Mouse (Mus musculus): ENCODE data around the gene Ush2a.

The Ush2a gene

DNA sequence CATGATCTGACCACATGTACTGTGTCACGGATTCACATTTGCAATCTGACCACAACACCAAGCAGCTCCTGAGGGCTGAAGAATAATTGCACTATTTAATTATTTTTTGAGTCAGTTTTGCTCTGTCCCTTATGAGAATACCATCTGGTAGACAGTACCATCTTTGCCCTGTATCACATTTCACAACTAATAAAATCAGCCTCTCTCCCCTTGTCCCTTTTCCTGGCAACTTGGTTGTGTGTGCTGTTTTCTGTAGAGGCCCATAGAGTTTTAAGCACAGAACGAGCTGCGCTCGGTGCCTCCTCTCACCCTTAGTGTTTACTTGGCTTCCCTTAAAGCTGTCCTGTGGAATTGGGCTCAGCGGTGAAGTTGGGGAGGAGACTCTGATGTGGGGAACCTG, 290.0 kb downstream of the Ush2a start:
- DNase-seq, result no peak

DNA sequence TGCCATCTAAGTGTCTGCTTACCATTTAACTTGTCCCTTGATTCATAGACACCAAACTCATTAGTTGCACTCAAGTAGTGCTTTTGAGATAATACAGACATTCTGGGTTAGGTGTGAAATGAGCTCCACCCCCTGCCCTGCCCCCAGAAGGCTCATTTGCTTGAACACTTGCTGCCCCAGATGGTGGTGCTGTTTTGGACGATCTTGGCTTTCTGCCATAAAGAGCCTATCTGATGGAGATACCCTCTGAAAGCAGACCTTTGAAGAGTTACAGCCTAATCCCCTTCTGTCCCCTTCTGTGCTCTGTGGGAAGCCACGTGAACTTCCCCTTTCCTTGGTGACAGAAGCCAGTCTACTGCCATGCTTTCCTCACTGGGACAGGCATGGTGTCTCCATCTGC, 297.1 kb downstream of the Ush2a start:
- no peak for DNase-seq

DNA sequence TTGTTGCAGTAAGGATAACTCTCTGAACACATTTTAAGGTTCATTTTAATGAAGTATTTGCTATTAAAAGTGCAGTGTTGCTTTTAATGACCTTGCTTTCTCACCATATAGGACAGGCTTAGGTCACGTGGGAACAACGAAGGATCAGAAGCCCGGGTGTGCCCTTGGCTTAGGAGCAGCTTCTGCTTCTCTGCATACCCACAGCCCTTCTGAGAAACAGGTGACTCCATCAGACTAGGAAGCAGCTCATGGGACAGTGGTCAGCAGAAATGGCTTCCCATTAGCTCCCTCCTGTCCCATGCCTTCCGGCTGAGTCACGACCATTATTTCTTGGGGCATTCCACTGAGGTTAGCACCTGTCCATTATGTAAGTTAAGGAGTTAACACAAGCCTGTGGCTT, 304.4 kb downstream of the Ush2a start:
- no peak for DNase-seq

DNA sequence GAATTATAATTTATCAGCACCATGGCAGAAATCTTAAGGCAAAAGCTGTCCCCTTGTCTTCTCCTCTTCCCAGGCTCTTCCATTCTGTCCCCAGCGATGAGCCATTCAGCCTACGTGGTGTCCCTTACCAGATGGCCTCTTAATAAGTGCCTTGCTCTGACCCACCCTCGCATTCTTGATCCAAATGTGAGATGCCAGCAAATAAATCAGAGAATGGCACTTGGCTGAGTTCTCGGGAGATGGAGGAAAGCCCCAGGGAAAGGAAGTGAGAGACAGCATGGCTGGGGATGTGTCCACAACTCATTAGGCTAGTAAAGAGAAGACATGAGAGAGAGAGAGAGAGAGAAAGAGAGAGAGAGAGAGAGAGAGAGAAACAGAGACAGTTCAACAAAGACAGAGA, 305.7 kb downstream of the Ush2a start:
- no peak for DNase-seq

DNA sequence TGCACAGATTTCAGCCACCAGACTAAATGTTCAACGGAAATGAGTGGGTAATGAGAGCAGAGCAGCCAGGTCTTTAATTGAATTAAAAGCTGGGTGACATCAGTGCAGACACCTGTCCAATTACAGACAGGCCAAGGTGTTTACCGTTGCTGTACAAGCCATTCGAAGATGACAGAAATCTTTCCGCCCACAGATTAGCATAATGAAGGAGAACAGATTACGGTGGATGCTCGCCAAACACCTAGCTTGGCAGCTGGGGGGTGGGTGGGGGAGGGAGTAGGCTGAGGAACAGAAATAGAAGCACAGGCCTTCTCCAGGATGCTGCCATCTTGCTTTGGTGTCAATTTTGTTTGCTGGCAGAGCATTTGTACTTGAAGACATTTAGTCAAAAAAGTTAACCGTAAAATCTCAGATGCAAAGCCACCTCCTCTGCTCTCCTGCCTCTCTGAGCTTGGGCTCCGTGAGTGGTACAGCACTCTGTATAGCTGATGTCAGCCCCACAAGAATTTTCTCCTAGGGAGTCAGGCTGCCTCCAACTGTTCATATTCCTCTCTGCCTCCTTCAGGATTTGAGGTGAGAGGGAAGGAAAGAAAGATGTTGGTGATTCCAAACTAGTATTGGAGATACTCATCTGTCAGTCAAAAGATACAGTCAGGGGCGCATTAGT, 306.6 kb downstream of the Ush2a start:
- DNase-seq, result no peak

DNA sequence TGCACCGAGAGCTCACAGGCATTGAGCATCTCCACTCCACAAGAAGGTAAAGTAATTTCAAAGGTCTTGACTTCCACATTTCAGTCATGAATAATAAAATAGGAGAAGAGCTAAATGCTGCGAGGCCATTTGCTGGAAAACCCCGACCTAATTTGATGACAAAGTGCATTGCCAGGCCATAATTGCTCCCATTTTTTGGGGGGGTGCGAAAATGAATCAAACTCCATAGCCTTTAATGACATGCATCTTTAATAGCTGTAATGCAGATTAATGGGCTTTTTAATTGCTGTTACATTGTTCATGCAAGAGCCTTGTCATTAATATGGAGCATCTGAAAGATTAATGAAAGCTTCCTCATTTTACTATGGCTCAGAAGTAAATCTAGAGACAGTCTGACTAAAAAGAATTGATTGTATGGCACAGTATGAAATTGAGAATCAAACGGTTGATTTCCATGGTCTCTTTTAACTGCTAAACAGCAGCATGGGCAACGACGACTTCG, 314.5 kb downstream of the Ush2a start:
- DNase-seq, result no peak

DNA sequence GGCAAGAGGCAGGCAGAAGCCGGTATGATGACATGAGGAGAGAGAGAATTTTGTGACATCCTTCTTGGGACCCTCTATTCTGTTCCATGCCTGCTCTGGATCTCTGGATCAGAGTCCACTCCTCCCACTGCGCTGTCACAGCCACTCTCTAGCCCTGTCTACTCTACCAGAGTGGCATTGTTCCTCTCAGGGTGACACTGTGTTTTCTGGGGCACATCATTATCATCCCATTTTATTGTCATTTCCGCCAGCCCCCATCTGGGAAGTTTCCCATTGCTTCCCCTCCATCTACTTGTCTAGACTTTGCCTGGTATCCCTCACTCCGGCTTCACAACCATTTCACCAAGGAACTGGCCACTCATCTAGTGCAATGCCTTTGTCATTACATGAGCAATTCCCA, 315.6 kb downstream of the Ush2a start:
- DNase-seq, result no peak

DNA sequence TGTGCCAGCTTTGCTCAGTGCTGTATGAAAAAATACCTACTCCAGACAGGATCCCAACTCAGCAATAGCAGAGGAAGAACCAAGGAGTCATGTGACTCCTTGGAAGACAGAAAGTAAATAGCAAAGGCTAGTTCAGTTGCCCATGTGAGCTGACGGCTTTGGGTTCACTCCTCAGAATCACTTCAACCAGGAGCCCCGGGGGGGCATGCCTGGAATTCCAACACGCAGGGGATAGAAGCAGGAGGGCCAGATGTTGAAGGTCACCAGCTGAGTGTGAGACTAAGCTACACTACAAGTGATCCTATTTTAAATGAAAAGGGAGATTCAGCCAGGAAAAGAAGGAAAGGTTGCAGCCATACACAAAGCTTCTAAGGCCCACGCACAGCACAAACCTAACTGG, 319.3 kb downstream of the Ush2a start:
- no peak for DNase-seq

DNA sequence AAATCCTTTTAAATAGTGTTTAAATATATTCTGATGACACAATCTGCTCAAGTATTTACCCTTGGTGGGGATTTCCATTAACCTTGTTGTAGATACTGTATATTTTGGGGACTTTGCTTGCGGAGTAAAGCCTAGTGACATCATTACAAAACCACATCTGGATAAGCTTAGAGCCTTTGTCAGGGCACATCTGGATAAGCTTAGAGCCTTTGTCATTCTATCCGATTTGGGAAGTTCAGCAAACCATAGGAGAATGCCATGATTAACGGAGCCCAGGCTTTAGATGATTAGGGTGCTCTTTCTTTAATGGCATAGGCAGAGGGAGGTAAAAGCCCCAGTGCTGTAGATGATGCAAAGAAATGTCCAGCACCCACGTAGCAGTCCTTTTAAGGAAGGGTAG, 333.4 kb downstream of the Ush2a start:
- no peak for DNase-seq

DNA sequence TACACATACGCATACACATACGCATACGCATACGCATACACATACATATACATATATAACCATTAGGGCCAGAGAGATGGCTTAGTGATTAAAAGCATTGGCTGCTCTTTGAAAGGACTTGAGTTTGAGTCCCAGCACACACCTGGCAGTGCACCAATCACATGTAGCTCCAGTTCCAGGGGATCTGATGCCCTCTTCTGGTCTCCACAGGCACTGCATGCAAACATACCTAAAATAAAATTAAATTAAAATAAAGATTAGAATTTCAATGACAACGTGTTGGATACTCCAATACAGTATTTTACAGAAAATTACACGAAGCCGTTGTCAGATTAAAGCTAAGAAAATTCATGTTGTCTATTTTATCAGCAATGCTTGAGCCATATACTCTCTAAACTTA, 336.2 kb downstream of the Ush2a start:
- no peak for DNase-seq

DNA sequence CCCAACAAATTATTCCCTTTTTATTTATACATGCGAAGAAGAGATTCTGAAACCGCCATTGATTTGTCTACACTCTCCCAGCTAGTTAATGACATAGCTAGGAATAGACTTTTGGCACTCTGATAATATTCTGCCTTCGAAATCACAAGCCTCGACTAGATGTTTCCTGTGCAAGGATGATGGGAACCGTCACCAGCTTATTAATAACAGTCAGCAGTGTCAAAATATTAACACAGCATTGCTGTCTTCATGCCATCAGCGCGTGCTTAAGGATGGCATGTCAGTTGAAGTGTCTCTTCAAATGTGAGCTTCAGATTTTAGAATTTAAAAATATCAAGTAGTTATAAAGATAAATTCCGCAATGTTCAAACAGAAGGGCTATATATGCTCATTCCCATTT, 337.3 kb downstream of the Ush2a start:
- DNase-seq, result no peak

DNA sequence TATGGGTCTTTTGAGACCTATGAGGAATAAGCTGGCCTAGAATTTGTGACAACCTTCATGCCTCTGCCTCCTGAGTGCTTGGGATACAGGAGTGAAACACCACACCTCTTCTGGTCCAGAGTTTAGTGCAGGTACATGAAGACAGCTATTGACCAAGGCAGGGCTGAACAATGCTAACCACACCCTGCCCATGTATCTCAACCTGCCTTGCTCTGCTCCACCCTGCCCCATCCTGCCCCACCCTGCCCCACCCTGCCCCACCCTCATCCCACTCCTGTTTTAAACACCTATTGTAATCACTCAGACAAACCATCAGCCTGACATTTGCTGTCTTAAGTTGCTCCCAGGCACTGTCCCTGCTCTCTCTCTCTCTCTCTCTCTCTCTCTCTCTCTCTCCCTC, 344.6 kb downstream of the Ush2a start:
- no peak for DNase-seq

DNA sequence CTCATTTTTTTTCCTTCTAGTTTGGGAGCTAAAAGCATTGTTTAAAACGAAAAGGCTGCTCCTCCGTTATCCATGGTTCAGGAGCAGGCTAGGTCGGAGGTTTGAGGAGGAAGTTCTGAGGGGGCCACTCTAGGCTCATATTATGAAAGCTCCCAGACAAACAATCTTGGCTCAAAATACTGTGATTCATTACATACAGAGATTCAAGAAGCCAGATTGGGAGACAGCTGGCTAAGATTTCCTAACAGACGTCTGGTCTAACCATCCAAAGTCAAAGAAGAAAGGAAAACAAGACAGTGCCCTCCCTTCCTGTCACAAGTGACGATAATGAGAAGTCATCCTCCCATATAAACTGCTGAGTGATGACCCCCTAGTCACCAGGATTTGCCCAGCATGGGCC, 354.7 kb downstream of the Ush2a start:
- DNase-seq, result no peak

DNA sequence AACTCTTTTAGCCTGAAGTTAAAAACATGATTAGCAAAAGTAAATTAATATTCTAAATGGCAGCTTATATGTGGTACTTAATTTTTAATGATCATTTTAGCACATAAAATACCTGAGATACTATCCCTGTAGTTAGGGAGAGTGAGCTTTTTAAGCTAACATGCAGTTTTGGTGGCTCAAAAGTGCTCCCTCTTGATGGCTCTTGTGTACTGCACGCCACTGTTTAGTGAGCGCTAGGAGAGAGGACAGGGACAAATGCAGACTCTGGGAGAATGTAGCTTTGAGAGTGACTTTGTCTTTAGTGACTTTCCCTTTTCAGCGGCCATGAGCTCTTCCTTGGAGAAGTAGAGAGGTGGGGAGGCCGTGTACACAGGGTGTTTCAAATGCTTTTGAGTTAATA, 371.9 kb downstream of the Ush2a start:
- DNase-seq, result no peak

DNA sequence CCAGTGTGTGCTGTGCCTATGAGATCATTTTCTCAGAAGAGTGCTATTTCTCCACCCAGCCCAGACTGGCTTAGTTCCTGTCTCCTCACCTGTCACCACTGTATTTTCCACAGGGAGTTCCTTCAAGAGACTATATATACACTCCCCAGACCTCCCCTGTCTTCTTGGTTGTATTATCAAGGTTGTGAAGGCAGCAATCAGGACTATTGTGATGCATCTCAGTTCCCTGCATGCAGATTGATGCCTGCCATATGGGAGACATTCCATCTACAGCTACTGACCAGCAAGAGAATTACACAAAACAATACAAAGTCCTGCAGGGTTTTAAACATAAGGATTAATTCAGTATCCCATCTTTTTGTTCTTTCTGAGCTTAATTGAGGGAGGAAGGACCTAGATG, 377.8 kb downstream of the Ush2a start:
- DNase-seq, result no peak

DNA sequence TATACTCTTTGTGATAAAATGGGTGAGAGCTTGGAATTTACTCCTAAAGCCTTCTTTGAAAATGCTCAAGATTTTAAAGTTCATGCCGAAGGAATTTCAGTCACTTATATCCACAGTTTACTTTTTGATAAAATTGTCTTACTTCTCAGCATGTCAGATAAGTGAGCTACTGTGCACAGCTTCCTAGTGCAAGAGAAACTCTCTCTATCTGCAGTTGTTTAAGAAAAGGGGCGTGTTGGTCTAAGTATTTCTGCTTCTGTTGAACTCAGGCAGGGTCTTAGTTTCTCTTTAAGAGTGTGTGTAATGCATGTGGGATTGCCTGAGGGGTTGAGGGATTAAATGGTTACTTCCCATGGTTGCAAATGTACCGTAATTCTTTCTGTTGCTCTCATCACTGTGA, 381.3 kb downstream of the Ush2a start:
- no peak for DNase-seq

DNA sequence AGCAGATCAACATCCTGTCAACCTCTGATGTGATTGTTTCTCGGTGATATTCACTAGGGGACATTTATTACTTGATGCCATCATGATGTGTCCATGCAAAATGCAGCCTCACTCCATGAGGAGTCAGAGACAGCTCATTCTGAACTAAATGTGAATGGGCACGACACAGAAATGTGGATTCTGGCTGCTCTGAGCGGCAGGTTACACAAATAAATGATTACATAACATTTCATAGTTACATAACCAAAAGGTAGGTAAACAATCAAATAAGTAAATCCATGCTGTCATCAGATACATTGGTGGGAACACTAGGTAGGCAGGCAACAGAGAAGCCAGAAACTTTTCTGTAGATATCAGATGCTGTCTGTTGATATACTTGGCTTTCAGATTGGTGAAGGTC, 391.2 kb downstream of the Ush2a start:
- no peak for DNase-seq

DNA sequence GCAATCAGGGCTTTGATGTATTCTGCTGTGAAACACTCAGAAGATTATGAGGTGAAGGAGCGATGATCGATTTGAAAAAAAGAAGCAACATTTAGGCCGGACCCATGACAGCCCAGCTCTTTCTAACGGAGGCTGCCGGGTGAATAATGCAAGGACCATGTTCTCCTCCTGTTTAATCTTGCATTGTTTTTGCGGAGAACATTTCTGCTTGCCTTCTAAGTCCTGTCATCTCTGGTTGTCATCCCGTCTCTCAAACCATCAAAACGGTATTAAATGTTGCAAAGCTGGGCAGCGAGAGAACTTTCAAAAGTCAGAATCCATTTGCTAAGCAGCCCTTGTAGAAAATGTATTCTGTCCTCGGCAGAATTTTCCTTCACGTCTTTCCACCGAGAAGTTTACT, 394.3 kb downstream of the Ush2a start:
- DNase-seq, result no peak

DNA sequence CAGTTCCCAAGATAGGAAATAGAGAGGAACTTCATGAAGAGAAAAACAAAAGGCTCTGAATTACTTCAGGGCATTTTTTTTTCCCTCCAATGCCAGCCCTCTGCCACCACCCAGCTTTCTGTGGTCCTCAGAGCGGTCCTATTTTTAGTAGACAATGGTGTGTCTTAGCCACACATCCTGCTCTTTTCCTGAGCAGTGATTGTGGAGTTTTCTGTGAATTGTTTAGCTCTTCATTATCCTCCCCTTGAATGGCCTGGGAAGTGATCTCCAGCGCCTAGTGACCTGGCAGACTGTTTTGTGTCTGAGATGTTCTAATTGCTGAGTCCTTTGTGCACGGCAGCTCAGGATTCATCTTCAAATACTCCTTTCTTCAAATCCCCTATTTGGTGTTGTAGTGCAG, 397.3 kb downstream of the Ush2a start:
- no peak for DNase-seq

DNA sequence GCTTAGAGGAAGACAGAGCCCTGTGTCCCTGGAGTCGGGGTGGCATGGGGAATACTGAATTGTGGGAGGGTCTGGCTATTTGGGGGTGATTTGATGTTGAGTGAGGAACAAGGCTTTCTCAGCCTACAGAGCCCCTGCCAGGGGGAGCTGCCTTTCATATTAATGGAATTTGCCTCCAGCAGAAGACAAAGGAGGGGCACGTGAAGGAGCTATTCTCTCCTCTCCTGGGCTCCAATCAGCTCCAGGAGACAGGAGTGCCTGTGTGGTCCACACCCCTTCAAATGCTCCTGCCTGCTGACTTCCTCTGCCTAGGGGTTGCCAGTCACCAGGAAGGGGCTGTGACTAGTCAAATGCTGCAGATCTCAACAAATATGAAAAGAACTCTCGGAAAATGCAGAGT, 398.5 kb downstream of the Ush2a start:
- DNase-seq, result no peak

DNA sequence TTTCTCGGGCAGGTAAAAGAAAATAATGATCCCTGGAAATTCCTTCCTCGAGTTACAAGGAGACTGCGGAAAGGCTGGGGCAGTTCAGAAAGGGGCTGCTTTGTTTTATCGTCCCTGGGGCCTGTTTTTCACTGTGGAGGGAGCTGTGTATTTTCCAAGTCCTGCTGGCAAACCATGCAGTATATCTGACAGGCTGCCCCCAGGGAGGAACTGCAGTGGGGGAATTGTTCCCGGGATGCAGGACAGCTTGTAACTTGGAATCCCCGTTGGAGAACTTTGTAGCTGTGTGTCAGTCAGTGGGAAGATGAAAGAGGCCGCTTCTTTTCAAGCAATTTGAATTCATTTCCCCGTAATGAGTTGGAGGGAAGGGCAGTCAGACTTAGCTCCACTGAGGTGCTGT, 399.1 kb downstream of the Ush2a start:
- DNase-seq, result no peak

DNA sequence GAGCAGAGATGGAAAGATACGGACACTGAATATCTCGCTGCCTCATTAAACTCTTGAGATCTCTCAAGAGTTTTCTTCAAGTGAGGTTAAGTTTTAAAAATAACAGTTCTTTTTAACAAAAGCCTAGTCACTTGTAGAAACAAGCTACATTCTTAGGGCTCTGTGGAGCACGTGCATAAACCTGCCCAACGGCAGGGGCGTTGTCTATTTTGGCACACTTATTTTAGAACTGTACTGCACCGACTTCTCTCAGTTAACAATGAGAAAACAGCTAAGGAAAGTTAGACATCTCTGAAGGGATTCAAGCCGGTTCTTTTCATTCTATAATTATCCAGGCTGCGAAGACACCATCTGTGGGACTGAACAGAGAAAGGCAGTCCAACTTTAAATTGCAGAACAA, 405.6 kb downstream of the Ush2a start:
- no peak for DNase-seq

DNA sequence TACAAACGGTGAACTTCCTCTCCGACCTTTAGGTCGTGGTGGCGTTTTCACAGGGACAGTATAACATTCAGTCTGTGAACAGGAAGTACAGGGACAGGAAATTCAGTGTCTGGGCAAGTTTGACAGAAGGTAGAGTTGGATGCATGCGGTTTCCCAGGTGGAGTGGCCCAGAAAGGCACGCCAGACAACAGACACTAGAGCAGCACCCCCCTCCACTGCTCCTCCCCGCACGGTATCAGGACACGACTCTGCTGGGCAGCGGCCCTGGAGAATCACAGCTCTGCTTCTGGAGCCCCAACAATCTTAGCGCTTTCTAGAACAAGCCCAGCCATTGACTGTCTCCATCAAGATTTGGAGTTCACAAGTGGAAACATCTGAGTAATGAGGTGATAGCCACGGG, 406.7 kb downstream of the Ush2a start:
- DNase-seq, result no peak

DNA sequence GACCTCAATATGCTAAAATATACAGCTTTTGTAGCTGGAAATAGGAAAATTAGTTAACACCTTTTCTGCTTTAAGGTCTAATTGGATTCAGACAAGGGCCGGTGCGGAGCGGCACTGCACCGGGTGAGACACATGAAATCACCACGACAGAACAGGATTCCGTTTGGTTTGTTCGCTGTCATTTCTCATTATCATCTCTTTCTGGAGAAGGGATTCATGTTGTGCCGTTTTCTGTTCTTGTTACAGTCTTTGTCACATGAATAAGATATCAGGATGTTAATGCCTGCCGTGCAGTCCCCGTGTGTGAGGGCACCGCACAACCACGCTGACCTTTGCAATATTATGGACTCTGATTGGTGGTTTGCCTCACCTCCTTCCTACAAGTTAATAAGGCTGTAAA, 411.0 kb downstream of the Ush2a start:
- DNase-seq, result no peak

DNA sequence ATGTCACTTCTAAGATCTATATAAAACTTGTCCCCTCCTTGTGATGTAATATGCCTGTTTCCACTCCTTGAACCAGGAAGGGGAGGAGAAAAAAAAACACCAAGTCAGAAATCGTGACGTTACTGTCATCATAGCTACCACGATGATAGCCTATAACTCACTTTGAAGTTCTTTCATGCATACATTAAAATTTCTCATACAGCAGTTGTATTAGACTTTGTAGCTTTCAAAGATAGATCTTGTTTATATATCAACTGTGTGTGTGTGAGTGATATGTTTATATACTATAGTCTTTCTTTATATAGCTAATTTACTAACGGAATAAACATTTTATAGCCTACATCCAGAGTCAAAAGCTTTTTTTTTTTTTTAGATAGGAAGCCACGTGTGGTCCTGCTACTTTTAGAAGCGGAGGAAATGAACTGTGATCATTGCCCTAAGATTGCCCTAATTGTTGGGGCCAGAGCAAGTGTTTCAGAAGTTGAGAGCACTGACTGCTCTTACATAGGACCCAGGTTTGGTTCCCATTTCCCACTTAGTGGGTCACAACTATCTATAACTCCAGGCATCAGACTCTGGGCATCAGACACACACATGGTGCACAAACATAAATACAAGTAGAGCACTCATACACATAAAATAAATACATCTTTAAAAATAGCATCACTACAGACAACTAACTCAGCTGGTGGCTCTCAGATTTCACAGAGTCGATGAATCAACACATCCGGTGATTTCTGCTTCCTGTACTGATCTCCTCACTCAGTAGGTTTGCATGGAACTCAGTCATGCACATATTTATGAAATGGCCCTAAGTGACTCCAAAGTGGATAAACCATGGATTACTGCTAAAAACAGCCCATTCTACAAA, 413.1 kb downstream of the Ush2a start:
- DNase-seq, result no peak
